Mouse (Mus musculus): ENCODE data around the gene Gm9821. TPM values are rescaled to one million over a fixed set of nuclear protein-coding genes. Genes with fewer than 3 reads are reported as not detected.

Gene Gm9821
- total and polyA plus RNA-seq, 2 experiments from 2014 or later = 0.11 to 0.14 TPM

GRCm38 (mm10) chr2:91973416-91974135 is 28.1 kb downstream of the Gm9821 start:
- WGBS = 33% methylated on average over 7 of the region's 7 CpGs
- Histone ChIP-seq H3K4me3 (ENCODE audit: low read depth, low read length) (no peak overlapping the region), H3K36me3 (ENCODE audit: insufficient read depth, low read length) (no peaks in the 10 kb centered on the region), H3K4me1 (ENCODE audit: insufficient read depth, low read length) (peaks cover 11% of the 10 kb centered on the region; the same call in 1 of the 2 replicates), H3K9ac (replicated peaks; ENCODE audit: low read length, poor library complexity, severe bottlenecking) (no peak overlapping the region), H3K4me2 (ENCODE audit: low read depth, low read length, poor library complexity, severe bottlenecking) (no peak overlapping the region), H3K9me3 (ENCODE audit: low read length) (no peaks in the 10 kb centered on the region), H3K27me3 (ENCODE audit: insufficient read depth, low read length) (peaks cover 14% of the 10 kb centered on the region), H3K27ac (ENCODE audit: low read depth, low read length) (peak overlapping the region; percentile 38; the same call in 1 of the 2 replicates)
- no peak for TF ChIP-seq CTCF (IDR thresholded peaks at IDR 0.05)
- DNase-seq (ENCODE audit: low spot score) (no peak), ATAC-seq (ENCODE audit: low FRiP score) (no peak)

DNA sequence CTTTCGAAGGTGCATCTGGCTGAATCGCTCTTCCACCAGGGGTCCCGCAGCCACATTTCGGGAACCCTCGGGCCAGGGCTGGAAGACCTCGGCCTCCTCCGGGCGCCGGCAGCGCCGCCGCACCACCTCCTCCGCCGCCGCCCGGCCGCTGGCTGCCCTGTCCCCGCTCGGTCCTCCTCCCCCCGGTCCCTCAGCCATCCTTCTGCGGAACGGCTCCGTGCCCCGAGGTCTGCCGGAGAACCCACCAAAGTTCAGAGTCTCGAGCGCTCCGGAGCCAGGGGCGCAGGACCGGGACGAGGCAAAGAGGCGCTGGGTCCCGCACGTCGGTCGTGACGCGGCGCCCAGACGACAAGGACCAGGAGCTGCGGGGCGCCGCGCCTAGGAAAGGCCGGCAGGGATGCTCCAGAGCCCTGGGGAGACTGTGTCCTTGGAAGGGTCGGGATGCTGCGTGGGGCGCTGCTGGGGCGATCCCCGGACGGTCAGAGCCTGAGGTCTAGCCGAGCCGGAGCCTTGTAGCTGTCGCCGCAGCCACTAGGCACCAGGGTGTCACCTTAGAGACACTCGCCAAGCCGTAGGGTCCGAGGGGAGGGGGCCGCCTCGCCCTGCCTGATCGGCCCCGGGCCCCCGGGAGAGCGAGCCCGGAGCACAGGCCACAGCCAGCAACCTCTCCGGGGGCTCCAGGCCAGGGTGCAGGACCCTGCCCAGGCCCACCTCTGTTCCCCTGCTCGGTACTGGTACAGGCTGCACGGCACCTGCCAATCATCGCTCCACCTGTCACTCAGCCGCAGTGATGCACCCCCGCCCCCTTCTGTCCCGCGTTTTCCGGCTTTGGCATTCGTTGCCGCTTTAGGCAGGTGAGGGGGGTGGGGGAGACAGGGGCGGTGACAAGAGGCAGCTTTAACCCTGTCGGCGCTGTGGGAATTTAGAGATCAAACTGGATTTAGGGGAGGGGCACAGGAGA is 30.4 kb downstream of the Gm9821 start, which contains the start of gene Dgkz:
Gene Dgkz (minus strand): TSS at position 284 of the 961 bp plus-strand sequence.
- peaks cover 14% of the 10 kb centered on the region for H3K27me3 ChIP-seq (ENCODE audit: insufficient read depth, low read length)
- no peak for DNase-seq (ENCODE audit: low spot score)
- no peak for TF ChIP-seq CTCF (IDR thresholded peaks at IDR 0.05)
- H3K27ac ChIP-seq (ENCODE audit: low read depth, low read length) = no peak within 1 kb of the TSS
- ATAC-seq (ENCODE audit: low FRiP score) = peak; percentile 50; the same call in 1 of the 2 replicates
- no peaks in the 10 kb centered on the region for H3K9me3 ChIP-seq (ENCODE audit: low read length)
- H3K4me1 ChIP-seq (ENCODE audit: insufficient read depth, low read length) = peaks cover 11% of the 10 kb centered on the region; the same call in 1 of the 2 replicates
- peak within 1 kb of the TSS; percentile 60 for H3K4me2 ChIP-seq (ENCODE audit: low read depth, low read length, poor library complexity, severe bottlenecking)
- 2% methylated on average over 79 of the region's 79 CpGs for WGBS
- peak within 1 kb of the TSS; percentile 42 for H3K9ac ChIP-seq (replicated peaks; ENCODE audit: low read length, poor library complexity, severe bottlenecking)
- no peaks in the 10 kb centered on the region for H3K36me3 ChIP-seq (ENCODE audit: insufficient read depth, low read length)
- peak within 1 kb of the TSS; percentile 45 for H3K4me3 ChIP-seq (ENCODE audit: low read depth, low read length)

DNA sequence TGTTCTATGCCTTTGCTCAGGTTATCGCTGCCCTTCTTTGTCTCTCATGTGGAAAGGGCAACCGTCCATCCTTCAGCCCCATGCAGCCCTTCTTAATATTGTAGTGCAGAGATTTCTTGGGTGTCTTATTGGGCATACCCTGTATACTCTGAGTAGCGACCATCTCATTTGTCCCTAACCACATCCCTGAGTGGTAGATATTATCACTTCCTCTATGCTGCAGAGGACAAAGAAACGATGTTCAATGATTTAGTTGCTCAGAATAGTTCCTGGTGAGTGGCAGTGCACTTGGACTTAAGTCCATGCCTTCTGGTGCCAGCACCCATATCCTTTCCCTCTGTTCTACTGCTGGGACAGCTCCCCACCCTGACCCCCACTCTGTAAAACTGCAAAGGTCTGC is 32.5 kb downstream of the Gm9821 start:
- H3K27ac ChIP-seq (ENCODE audit: low read depth, low read length) = no peak overlapping the region
- no peaks in the 10 kb centered on the region; the same call in 1 of the 2 replicates for H3K4me1 ChIP-seq (ENCODE audit: insufficient read depth, low read length)
- H3K9me3 ChIP-seq (ENCODE audit: low read length) = no peaks in the 10 kb centered on the region
- H3K4me3 ChIP-seq (ENCODE audit: low read depth, low read length) = no peak overlapping the region
- ATAC-seq (ENCODE audit: low FRiP score) = no peak
- DNase-seq (ENCODE audit: low spot score) = no peak
- H3K4me2 ChIP-seq (ENCODE audit: low read depth, low read length, poor library complexity, severe bottlenecking) = no peak overlapping the region
- no peak for TF ChIP-seq CTCF (IDR thresholded peaks at IDR 0.05)
- 86% methylated on average over 4 of the region's 4 CpGs for WGBS
- peaks cover 14% of the 10 kb centered on the region for H3K27me3 ChIP-seq (ENCODE audit: insufficient read depth, low read length)
- H3K9ac ChIP-seq (replicated peaks; ENCODE audit: low read length, poor library complexity, severe bottlenecking) = no peak overlapping the region
- no peaks in the 10 kb centered on the region for H3K36me3 ChIP-seq (ENCODE audit: insufficient read depth, low read length)

DNA sequence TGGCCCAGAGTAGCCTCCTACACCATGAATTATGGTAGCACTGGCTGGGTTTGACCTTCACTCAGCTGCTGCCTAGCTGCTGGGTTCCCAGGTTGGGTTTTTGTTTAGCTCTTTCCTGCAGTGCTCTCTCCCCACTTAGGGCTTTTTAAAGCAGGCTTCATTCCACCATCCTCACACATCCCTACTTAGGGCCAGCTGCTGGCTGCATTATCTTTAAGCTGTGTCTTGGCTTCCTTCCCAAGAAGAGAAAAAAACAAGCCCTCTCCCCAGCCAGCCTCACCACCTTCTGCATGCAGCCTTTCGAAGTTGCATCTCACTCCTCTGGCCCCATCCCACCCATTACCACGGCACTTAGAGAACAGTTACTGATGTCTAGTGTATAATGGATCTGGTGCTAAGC is 33.0 kb downstream of the Gm9821 start:
- no peaks in the 10 kb centered on the region for H3K36me3 ChIP-seq (ENCODE audit: insufficient read depth, low read length)
- no peaks in the 10 kb centered on the region; the same call in 1 of the 2 replicates for H3K4me1 ChIP-seq (ENCODE audit: insufficient read depth, low read length)
- no peak overlapping the region for H3K4me3 ChIP-seq (ENCODE audit: low read depth, low read length)
- WGBS = 24% methylated on average over 2 of the region's 2 CpGs
- H3K9me3 ChIP-seq (ENCODE audit: low read length) = no peaks in the 10 kb centered on the region
- ATAC-seq (ENCODE audit: low FRiP score) (no peak), DNase-seq (ENCODE audit: low spot score) (no peak)
- no peak overlapping the region for H3K4me2 ChIP-seq (ENCODE audit: low read depth, low read length, poor library complexity, severe bottlenecking)
- no peak for TF ChIP-seq CTCF (IDR thresholded peaks at IDR 0.05)
- H3K27ac ChIP-seq (ENCODE audit: low read depth, low read length) = no peak overlapping the region
- H3K9ac ChIP-seq (replicated peaks; ENCODE audit: low read length, poor library complexity, severe bottlenecking) = no peak overlapping the region
- H3K27me3 ChIP-seq (ENCODE audit: insufficient read depth, low read length) = peaks cover 14% of the 10 kb centered on the region

DNA sequence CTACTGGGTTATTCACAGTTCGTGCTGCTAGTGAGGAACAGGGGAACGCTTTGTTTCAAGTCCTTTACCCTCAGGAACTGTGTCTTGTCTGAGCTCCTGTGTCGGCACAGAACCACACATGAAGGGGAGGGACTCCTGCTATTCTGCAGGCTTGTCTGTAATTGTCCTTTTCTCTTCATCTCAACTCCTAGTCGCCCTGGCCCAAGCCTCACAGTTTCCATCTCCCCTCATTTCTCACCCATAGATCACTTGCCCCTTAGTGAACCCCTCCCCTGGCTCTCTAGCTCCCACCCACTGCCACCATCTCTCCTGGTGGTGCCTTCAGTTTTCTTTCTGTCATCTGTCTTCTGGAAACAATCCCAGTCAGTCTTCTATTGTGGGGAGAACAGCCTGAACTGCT is 34.7 kb downstream of the Gm9821 start:
- Histone ChIP-seq H3K9ac (replicated peaks; ENCODE audit: low read length, poor library complexity, severe bottlenecking) (no peak overlapping the region), H3K4me3 (ENCODE audit: low read depth, low read length) (no peak overlapping the region), H3K4me1 (ENCODE audit: insufficient read depth, low read length) (no peaks in the 10 kb centered on the region; the same call in 1 of the 2 replicates), H3K27ac (ENCODE audit: low read depth, low read length) (no peak overlapping the region), H3K4me2 (ENCODE audit: low read depth, low read length, poor library complexity, severe bottlenecking) (no peak overlapping the region), H3K36me3 (ENCODE audit: insufficient read depth, low read length) (no peaks in the 10 kb centered on the region), H3K9me3 (ENCODE audit: low read length) (no peaks in the 10 kb centered on the region), H3K27me3 (ENCODE audit: insufficient read depth, low read length) (peaks cover 9% of the 10 kb centered on the region; the same call in 1 of the 2 replicates)
- WGBS = 17% methylated on average over 4 of the region's 4 CpGs
- DNase-seq (ENCODE audit: low spot score) = no peak
- no peak for TF ChIP-seq CTCF (IDR thresholded peaks at IDR 0.05)
- ATAC-seq (ENCODE audit: low FRiP score) = no peak

All from midbrain, postnatal 0 days (tissue).